Mouse (Mus musculus) layer of hippocampus, postnatal 10 days (tissue): Measurements from ENCODE around the gene Mtr. TPM values are rescaled to one million over a fixed set of nuclear protein-coding genes. Genes with fewer than 3 reads are reported as not detected.

Experiments used
- DNase-seq, 2 experiments: peaks; one replicate each; pipeline ENCODE4 v3.0.0; 2021; ENCODE audit warnings: low spot score in 2 of 2
- total RNA-seq, 2 experiments: library from RNA; stranded (reverse); gene quantifications; 2 replicates each; pipeline ENCODE4 v1.2.3; 2021

Gene Mtr
- total RNA-seq, 2 experiments from 2014 or later = 17.5 to 17.6 TPM

DNA sequence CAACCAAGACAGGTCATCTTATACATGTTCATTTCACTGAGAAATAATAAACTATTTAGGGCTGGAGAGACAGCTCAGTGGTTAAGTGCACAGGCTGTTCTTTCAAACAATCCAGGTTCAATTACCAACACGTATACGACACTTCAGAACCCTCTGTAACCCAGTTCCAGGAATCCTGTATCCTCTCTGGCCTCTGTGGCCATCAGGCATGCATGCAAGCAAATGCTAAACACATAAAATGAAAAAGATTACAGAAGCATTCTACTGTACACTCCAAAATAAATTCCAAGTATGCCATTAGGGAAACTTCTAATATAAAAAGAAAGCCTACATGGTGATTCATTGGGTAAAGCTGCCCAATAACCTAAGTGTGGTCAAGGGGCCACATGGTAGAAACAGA, 12.0 kb downstream of the Mtr start:
- DNase-seq = no peak

DNA sequence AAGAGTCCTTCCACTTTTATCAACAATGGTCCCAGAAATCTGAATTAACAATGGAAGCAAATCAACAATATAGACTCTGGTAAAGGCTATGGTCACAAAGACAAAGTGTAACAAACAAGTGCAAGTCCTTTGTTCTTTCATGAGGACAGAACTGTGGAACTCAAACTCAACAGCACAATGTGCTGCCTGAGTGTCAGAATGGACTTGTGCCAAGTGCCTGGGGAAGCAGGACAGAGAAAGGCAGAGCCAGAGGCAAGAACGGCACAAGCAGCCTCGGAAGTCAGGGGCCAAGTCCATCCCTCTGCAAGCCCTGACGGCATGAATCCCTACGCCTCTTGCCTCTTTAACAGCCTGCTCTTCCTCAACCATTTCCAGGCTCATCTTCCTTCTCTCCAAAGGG, 13.9 kb downstream of the Mtr start:
- DNase-seq = peak; percentile 8 to 15

DNA sequence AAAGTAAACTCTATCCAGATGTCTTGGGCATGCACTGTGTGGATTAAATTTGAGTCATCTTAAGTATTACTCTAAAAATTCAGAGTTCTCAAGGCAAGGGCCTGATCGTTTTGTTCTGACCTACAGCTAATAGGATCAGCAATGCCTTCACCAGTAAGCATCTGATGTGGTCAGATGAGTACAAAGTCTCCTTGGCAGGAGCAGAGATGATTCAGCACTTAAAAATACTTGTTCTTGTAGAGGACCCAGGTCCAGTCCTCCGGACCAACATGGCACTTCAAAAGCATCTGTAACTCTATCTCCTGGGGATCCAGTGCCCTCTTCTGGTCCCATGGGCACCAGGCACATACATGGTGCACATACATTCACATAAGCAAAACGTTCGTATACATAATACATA, 25.8 kb downstream of the Mtr start:
- no peak for DNase-seq

DNA sequence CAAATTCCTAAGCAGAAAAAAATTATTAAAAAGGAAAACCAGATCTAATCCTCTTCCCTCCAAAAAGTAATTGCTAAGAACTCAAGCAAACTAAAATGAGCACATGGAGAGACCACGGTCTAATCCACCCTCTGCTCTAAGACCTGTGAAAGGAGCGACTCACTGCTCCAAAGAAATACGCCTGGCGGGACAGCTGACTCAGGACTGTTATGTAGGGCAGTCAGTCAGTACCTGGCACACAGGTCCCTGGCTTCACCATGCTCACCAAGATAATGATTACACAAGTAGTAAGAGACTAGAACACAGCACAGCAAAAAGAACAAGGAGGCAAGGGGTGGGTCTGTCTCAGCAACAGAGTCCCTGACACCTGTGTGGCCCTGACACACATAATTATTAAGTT, 29.7 kb downstream of the Mtr start:
- no peak for DNase-seq

DNA sequence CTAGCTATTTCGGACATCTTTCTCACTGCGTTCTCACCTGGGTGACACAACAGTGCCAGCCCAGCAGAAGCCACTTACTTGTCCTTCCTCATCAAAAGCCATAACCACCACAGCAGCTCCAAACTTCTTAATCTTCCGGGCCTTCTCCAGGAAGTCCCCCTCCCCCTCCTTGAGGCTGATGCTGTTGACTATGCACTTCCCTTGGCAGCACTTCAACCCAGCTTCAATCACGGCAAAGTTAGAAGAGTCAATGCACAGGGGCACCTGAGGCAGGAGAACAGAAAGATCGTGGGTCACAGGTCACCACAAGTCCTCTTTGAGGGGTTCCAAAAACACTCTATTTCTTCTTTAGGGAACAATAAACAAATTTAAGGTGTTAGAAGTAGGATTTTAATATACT, 30.3 kb downstream of the Mtr start:
- no peak for DNase-seq

DNA sequence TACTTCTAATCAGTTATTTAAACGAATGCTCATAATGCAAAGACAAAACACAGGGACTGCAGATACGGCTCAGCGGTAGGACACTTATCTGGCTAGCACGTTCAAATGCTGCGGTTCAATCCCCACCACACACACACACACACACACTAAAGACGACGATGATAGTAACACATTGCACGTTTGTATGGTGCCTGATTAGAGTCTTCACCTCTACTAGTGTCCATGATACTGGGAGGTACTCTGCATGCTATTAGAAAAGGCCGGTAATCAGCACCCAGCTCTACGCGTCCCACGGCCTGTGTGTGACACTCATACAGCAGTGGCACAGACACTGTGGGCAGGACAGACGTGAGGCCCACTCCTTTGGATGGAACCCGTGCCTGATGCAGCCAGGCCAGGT, 39.3 kb downstream of the Mtr start:
- DNase-seq = no peak

DNA sequence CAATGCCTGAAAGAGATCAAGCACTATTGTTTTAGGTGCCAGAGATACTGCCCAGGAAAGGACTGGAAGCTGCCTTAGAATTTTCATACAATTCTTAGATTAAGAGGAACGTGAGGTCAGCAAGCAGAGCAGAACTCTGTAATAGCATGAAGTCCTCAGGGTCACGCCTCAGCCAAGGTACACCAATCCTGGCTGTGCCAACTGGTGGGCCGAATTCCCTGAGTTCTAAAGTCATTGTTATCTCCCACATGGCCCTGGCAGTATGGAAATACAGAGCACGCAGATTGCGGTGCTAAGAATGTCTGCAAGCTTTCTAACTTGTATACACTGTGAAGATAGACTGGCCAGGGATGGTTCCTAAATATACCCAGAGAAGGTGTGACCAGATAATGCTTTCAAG, 43.0 kb downstream of the Mtr start:
- DNase-seq = no peak

DNA sequence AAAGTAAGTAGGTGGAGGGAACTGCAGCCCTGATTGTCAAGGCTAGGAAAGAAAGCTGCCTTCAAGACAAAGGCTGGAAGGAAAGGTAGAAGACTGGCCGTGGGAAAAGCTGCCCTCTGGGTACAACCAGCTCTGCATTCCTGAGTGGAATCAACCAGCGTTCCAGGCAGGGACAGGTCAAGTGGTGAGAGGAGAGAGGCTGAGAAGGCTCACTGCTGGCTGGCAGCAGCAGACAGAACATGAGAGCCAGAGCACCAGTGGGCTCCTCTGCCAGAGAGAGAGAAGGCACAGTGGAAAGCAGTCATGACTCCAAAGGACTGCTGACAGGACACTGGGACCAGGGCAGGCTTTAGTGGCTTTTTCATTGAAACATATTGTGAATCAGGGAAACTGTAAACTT, 46.9 kb downstream of the Mtr start:
- DNase-seq = no peak

DNA sequence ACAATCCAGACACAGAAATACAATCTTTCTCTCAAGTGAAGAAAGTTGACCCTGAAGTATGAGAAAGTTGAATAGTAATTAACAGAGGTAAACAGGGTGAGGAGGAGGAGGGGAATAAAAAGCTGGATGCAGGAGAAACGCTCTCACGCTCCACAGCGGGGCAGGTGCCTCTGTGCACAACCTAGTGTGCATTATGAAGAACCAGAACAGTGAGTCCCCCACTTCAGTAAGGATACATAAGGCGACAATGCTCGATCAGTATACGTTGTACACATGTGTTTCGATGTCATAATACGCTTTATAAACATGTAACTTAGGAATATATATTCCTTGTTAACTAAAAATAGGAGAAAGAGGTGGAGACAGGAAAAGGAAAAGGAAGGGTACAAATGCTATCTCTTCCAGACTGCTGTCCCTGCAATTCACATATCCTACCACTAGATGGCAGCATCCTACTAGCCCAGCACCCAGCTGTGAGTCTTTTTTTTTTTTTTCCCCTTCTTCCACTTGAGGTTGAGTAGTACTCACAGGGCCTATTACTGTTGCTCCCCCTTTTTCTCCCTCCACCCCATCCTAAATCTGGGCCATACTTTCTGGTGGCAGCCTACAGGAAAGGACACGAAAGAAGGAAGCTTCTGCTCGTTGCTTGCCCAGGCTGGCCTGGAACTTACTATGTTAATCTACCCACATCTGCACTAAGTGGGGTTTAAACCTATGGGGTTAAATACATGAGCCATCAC, 47.7 kb downstream of the Mtr start:
- DNase-seq = peak; percentile 55 to 61

DNA sequence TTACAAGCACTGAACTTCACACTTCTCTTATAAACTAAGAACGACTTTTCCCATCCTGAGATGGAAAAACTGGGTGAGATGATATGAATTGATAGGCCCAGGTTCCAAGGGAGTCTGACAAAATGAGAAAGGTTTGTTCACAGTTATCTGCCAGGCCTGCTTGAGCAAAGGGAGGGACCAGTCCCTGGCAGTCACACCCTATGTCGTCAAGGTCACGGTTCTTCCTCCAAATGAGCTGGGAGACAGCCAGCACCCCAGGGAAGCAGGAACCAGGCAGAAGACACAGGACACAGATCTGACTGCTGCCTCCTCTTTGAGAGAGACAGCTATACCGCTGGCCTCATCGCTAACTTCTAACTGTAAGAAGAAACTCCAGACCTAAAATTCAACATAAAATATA, 57.5 kb downstream of the Mtr start:
- DNase-seq = no peak

DNA sequence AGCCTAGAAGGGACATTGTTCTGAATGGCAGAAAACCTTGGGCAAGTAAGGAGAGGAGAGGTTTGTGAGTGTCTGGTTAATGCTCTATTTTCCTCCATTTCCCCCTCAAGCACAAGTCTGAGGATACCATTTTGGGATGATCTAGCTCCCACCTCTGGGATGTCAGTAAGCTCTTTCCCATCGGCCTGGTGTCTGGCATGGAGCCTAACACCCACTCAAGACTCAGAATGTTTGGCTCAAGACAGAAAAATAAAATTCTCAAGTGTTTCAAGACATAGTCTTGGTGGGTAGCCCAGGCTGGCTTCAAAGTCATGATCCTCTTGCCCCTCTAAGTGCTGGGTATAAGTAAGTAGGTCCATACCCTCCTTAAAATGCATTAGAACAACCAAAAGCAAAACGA, 59.4 kb downstream of the Mtr start:
- no peak for DNase-seq

DNA sequence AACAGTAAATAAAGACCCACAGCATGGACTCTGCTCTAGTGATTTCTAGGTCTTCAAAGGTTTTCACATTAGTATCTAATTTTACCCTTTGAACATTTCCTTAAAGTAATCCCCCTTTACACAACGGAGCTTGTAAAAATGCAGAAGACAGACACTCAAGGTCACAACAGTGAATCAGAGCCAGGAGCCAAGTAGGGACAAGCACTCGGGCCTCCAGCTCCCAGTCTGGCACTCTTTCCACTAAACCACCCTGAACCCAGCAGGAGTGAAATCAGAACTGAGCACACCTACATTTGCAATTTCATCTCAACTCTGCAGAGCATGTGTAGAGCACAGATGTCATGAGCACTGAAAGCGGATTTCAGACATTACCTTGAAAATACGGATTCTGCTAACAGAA, 61.1 kb downstream of the Mtr start:
- no peak for DNase-seq

DNA sequence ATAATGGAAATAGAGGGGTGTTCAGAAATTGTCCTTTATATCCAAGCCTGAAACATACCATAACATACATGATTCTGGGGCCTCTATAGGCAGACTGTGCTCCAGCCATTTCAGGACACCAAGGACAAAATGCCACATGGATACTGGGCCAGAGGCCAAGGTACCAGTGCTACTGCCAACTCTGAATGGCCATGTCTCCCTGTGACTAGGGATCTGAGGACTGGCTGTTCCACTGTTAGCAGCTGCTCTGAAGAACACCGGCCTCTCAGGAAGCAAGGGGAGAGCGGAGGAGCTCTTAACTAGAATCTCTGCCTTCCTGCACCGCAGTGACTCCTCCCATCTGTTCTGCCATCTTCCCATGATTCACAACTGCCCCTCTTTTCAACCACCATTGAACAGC, 61.9 kb downstream of the Mtr start:
- DNase-seq = peak; percentile 34 to 52

DNA sequence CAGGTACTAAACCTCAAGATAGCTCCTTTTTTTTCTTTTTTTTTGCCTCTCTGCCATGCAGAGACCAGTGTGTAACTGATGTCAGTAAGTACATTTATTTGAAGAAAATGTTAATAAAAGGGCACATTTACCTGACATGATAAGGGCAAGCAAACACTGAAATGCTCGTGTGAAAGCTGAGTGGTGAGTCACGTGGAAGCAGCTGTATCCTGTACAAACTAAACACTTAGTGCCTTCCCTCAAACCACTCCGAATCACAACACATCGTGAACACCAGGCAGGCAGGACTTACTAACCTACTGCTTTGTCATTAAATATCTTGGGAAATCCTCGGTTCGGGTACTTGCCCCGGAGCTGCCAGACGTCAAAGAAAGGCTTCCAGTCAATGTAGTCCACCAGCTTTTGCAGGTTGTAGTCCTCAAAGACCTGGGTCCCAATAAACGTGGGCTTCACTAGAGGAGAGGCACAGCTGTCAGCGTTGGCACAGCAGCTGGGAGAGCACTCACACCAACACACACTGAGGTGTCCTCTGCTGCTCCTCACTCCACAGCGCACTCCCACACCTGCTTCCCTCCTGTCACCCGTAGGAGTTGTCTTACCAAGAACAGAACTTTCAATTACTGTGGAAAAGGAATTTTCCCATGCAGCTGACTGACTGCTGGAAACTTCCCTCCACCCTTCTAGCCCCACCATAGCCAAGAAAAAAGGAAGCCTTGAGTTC, 62.8 kb downstream of the Mtr start:
- no peak for DNase-seq

DNA sequence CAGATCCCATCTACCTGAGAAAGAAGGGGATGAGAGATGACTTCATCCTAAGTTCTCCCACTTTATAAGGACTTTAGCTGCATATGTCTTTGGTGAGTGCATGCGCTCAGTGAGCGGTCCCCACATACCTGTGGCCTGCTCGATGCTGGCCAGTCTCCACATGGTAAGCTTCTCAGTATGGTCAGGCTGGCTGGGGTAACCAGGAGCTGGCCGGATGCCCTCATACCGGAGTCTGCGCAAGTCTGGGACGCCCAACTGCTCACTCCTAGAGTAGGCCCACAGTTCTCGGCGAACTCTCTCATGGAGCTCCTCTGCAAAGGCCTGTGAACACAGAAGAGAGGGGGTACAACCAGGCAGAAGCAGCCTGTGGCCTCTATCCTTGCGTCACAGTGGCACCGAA, 68.7 kb downstream of the Mtr start:
- DNase-seq = no peak

DNA sequence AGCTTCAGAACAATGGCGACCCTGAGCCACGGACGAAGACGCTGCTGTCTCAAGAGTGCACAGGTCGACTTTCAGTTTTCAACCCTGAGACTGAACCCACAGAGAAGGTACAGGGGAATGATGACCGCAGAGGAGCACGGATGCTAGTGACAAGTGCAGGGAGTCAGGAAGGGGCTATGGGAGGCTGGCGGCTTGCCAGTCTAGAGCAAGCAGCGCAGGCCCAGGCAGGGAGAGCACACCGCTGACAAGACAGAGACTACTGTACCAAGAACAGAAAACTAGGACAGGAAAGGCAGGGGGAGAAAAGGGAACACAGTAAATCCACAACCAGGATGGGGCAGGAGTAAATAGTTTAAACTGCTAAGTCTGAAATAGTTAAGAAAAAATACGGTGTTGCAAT, 69.1 kb downstream of the Mtr start:
- DNase-seq = no peak

DNA sequence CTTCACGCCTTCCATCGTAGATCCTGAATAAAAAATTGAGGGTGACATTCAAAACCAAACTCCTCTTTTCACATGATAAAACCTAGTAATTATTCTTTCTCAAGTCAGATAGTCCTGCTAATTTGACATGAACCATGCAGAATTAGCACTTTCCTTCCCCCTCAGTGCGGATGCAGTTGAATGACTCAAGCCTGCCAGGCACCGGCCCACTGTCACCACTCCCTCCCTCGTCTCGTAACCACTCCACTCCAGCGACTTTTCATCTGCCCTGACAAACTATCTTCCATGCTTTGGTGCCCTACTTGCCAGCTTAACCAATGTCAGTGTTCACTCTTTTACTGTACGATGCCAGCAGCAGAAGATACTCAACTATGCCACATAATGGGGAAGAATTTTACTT, 78.4 kb downstream of the Mtr start:
- no peak for DNase-seq

DNA sequence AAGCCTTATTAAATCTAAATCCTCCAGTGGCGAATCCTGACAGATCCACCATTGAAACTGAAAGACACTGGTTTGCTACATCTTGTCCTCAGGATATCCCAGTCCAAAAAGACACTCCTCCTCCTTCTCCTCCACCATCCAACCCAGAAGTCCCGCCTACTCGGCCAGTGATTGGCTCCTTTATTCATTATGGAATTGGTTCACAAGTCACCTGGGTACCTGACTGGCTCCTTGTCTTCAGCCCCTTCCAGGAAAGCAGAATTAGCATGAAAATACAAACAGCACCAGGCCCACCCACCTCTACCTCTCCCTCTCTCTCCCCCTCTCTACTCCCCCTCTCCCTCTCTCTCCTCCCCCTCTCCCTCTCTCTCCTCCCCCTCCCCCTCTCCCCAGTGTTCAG, 81.2 kb downstream of the Mtr start:
- DNase-seq = no peak

DNA sequence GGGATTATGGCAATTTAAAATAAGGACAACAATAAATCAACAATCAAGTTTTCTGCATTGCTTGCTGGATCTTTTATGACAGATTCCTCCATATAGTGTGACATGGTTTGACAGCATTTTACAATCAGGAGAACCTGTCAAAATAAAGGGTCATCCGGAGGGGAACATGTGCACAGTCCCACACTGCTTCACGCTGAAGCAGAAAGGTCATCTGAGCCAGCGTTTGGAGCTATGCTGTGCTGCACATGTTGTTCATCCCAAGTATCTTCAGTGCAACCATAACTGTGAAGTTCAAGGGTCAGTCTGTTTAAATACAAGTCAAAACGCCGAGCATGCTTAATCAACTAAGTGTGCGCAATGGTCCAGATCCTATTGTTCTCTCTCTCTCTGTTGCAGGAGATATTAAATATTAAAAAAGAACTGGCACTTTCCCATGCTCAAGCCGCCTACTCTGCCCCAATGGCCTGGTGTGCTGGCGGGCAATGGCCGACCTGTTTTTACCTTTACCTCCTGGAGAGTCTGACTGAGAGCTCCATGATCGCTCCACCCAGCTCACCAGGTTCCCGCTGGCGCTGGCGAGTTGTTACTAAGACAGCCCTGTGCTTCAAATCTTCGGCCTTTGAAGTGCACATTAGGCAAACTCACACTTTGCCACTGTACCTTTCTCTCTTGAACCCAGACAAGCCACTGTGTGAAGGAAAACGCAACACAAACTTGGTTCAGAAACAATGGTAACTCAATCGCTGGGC, 81.8 kb downstream of the Mtr start:
- DNase-seq = no peak

DNA sequence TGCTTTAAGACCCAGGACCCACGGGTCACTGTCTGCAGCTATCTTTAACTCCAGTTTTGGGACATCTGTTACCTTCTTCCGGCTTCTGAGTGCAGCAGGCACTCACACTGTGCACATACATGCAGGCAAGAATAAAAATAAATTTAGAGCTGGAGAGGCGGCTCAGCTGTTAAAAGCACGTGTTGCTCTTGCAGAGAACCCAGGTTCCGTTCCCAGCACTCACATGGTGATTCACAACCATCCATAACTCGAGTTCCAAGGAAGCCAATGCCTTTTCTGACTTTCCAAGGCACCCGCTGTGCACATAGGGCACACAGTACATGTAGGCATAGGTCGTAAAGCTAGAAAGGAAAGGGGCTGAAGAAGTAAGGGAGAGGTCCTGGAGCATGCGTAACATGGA, 90.6 kb downstream of the Mtr start:
- no peak for DNase-seq

DNA sequence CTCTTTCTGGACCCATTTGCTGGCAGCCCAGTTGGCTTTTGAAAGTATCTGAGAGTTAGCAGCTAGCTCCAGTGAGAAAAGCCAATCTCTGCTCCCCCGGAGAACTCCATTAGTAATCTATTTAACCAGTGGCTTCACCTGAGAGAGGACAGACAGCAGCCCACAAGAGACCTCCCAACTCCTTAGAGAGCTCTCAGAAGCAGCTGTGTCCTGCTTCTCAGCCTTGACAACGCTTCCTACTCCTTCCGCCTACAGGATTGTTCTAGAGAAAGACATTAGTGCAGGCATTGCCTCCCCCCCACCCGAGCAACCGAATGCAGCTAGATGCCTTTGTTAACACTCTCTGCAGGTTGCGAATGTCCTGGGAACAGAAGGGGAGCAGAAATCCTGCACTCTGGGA, 91.5 kb downstream of the Mtr start:
- DNase-seq = peak in 1 of 2 experiments; percentile 19

DNA sequence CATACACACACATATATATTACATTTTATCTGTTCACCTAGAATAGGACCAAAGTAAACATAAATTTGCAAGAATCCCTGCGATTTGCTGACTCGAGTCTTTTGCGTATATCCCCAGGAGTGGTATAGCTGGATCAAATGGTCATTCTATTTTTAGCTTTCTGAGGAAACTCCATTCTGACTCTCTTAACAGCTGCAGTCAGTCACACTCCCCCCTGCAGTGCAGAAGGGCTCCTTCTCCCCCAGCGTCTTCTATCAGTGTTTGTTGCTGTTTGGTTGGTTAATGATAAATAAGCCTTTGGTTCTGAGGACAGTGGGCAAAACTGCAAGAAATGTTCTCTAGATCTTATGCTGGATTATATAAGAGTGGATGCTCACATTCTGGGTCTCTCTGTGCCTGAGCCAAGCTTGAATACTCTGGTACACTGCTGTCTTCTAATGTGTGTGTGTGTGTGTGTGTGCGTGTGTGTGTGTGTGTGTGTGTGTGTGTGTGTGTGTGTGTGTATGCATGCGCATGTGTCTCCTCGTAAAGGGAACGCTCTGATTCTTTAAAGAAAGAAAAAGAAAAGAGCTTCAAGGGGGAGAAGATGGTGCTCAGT, 92.4 kb downstream of the Mtr start:
- DNase-seq = no peak
